Mouse (Mus musculus): ENCODE results near the gene Olfr987.
"Not testable (repeated sequence)": the region's sequence is repeated elsewhere in the genome, so short reads cannot be mapped to it uniquely, and the experiment has no call there.

DNA sequence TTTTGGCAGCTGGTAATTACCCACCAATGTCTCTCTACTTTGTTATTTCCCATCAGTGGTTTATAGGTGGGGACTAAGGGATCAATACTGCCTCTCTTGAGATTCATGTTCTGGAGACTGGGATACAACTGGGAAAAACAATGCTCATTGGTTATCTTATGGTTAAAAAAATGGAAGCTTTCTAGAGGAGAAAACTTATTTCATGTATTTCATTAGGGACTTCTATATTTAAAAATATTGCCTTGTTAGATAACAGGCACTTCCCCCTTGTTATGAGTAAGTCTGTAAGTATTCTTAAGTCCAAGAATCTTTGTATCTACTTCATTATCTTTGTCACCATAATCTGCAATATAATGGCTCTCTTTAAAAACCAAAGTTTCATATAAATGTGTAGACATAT, 24.0 kb upstream of the Olfr987 start, which contains the start of gene Olfr988:
- TF ChIP-seq CTCF (IDR thresholded peaks at IDR 0.05; ENCODE audit: extremely low read depth, insufficient read depth, insufficient read length, insufficient replicate concordance); POLR2A (IDR thresholded peaks at IDR 0.05; ENCODE audit: low read depth, low read length): not testable (repeated sequence)
